Mouse (Mus musculus) liver, adult 2 months (tissue): ENCODE results near the gene Mtmr2.

Experiments
- CTCF ChIP-seq: fragments of 200-500 bp; IDR thresholded peaks from 2 replicates; pipeline ENCODE4 v1.5.1; 2011; ENCODE audit warnings: low read depth, low read length, control low read depth
- POLR2A ChIP-seq: fragments of 200-500 bp; IDR thresholded peaks from 2 replicates; pipeline ENCODE4 v1.6.1; 2011; ENCODE audit warnings: low read length, control low read depth; ENCODE audit not compliant: insufficient read depth; ENCODE audit errors: extremely low read depth

DNA sequence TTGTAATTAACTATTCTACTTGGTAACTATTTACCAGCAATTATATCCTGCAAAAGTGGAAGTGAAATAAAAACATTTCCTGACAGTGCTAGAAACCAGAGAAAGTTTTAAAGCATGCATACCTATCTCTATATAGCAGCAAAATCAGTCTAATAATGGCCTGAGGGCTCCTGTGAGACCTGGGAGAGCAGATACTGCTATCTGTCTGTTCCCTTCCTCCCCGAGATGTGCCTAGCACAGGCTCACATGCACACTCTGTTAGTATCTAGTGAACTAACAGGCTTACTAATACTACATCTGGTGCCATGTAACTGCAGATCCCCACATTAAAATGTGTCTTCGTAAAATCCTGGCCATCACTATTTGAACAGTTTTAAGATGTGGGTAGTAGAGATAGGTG is 46.5 kb downstream of the Mtmr2 start:
- no peak for TF ChIP-seq CTCF
- TF ChIP-seq POLR2A = no peak
